Mouse (Mus musculus) liver, embryonic 12.5 days (tissue): Measurements from ENCODE around the gene Abi2. TPM values are rescaled to one million over a fixed set of nuclear protein-coding genes. Genes with fewer than 3 reads are reported as not detected.

Experiments
- ATAC-seq: fragments of 200-750 bp; cut with Nextera tagmentation; 2 replicates; pipeline ENCODE4 v1.8.0; 2017; ENCODE audit warnings: moderate number of reproducible peaks, mild to moderate bottlenecking, moderate library complexity
- H3K27ac ChIP-seq: fragments of 300-500 bp; sonication (generic); 2 replicates; pipeline ENCODE4 v1.5.1; 2016; ENCODE audit warnings: mild to moderate bottlenecking
- H3K27me3 ChIP-seq: fragments of 300-500 bp; sonication (generic); replicated peaks from 2 replicates; pipeline ENCODE4 v1.6.1; 2016; ENCODE audit warnings: mild to moderate bottlenecking, moderate library complexity
- H3K36me3 ChIP-seq: fragments of 300-500 bp; sonication (generic); 2 replicates; pipeline ENCODE4 v1.6.1; 2016; ENCODE audit warnings: mild to moderate bottlenecking, moderate library complexity
- H3K4me1 ChIP-seq: fragments of 300-500 bp; sonication (generic); 2 replicates; pipeline ENCODE4 v1.6.1; 2016
- H3K4me2 ChIP-seq: fragments of 300-500 bp; sonication (generic); 2 replicates; pipeline ENCODE4 v1.6.1; 2016; ENCODE audit warnings: mild to moderate bottlenecking, moderate library complexity
- H3K4me3 ChIP-seq: fragments of 300-500 bp; sonication (generic); 2 replicates; pipeline ENCODE4 v1.5.1; 2016; ENCODE audit warnings: mild to moderate bottlenecking, moderate library complexity
- H3K9ac ChIP-seq: fragments of 300-500 bp; sonication (generic); 2 replicates; pipeline ENCODE4 v1.6.1; 2016; ENCODE audit warnings: mild to moderate bottlenecking, moderate library complexity
- H3K9me3 ChIP-seq: fragments of 300-500 bp; sonication (generic); replicated peaks from 2 replicates; pipeline ENCODE4 v1.6.1; 2016; ENCODE audit warnings: mild to moderate bottlenecking, moderate library complexity
- WGBS: fragments of 180-500 bp; shearing (Covaris S2); methylation state at CpG from one replicate; pipeline ENCODE4 v1.1.7; 2016; ENCODE audit not compliant: insufficient replicate concordance; 5-methylcytosine and 5-hydroxymethylcytosine counted together
- polyA plus RNA-seq: library from polyadenylated mRNA; unstranded; fragments of >200 nt; fragmentation: Nextera tagmentation; extraction: Ambion mirVana; gene quantifications from 2 replicates; pipeline ENCODE4 v1.2.1, GENCODE M21; 2016

Abi2 gene
- polyA plus RNA-seq, 1 experiment from 2014 or later: 8.5 TPM

GRCm38 (mm10) chr1:60492404-60492803 is 83.0 kb downstream of the Abi2 start:
- no peak overlapping the region for H3K4me2 ChIP-seq
- H3K9ac ChIP-seq: no peak overlapping the region
- H3K36me3 ChIP-seq: peaks cover 54% of the 10 kb centered on the region
- H3K9me3 ChIP-seq: no peaks in the 10 kb centered on the region
- no peak overlapping the region for H3K27ac ChIP-seq
- 0 out of 2 replicates have a peak, but pooled peaks have one; percentile 51 for ATAC-seq
- H3K27me3 ChIP-seq: no peaks in the 10 kb centered on the region
- H3K4me1 ChIP-seq: no peaks in the 10 kb centered on the region
- no peak overlapping the region for H3K4me3 ChIP-seq
- WGBS: 81% methylated on average over 5 of the region's 5 CpGs

- no peaks in the 10 kb centered on the region for H3K4me1 ChIP-seq
- H3K27ac ChIP-seq: no peak overlapping the region
- no peak overlapping the region for H3K9ac ChIP-seq
- ATAC-seq: no peak
- H3K4me3 ChIP-seq: no peak overlapping the region
- H3K4me2 ChIP-seq: no peak overlapping the region
- peaks cover 51% of the 10 kb centered on the region for H3K36me3 ChIP-seq
- WGBS: 83% methylated on average over 6 of the region's 6 CpGs
- no peaks in the 10 kb centered on the region for H3K9me3 ChIP-seq
- no peaks in the 10 kb centered on the region for H3K27me3 ChIP-seq
Measured at GRCm38 (mm10) chr1:60493421-60493820, 84.0 kb downstream of the Abi2 start.

GRCm38 (mm10) chr1:60503456-60503855 is 94.0 kb downstream of the Abi2 start:
- H3K9me3 ChIP-seq: no peaks in the 10 kb centered on the region
- H3K27me3 ChIP-seq: no peaks in the 10 kb centered on the region
- no peak overlapping the region for H3K9ac ChIP-seq
- 50% methylated on average over 5 of the region's 5 CpGs for WGBS
- no peak for ATAC-seq
- no peak overlapping the region for H3K27ac ChIP-seq
- H3K4me3 ChIP-seq: no peak overlapping the region
- no peak overlapping the region for H3K4me2 ChIP-seq
- no peaks in the 10 kb centered on the region for H3K4me1 ChIP-seq
- H3K36me3 ChIP-seq: peaks cover 23% of the 10 kb centered on the region

- Histone ChIP-seq H3K4me3 (no peak overlapping the region), H3K9ac (no peak overlapping the region), H3K9me3 (no peaks in the 10 kb centered on the region), H3K27ac (no peak overlapping the region), H3K4me2 (no peak overlapping the region), H3K4me1 (peaks cover 8% of the 10 kb centered on the region), H3K36me3 (peaks cover 5% of the 10 kb centered on the region; the same call in 1 of the 2 replicates), H3K27me3 (no peaks in the 10 kb centered on the region)
- 58% methylated on average over 2 of the region's 2 CpGs for WGBS
- no peak for ATAC-seq
Measured at GRCm38 (mm10) chr1:60510584-60510983, 101.2 kb downstream of the Abi2 start.

GRCm38 (mm10) chr1:60530107-60530506 is 120.7 kb downstream of the Abi2 start:
- no peaks in the 10 kb centered on the region for H3K9me3 ChIP-seq
- 76% methylated on average over 6 of the region's 6 CpGs for WGBS
- H3K27ac ChIP-seq: no peak overlapping the region
- H3K4me3 ChIP-seq: no peak overlapping the region
- H3K36me3 ChIP-seq: peaks cover 39% of the 10 kb centered on the region
- no peak for ATAC-seq
- no peaks in the 10 kb centered on the region for H3K27me3 ChIP-seq
- H3K4me1 ChIP-seq: no peaks in the 10 kb centered on the region
- no peak overlapping the region for H3K4me2 ChIP-seq
- H3K9ac ChIP-seq: no peak overlapping the region

GRCm38 (mm10) chr1:60530636-60531035 is 121.2 kb downstream of the Abi2 start:
- no peak for ATAC-seq
- whole genome bisulfite sequencing: 29% methylated on average over 2 of the region's 2 CpGs

More at GRCm38 (mm10) chr1:60530636-60531035, 121.2 kb downstream of the Abi2 start:
- Histone ChIP-seq H3K36me3 (peaks cover 34% of the 10 kb centered on the region), H3K4me3 (no peak overlapping the region), H3K27me3 (no peaks in the 10 kb centered on the region), H3K27ac (no peak overlapping the region), H3K9me3 (no peaks in the 10 kb centered on the region), H3K4me2 (no peak overlapping the region), H3K9ac (no peak overlapping the region), H3K4me1 (no peaks in the 10 kb centered on the region)

Other genes starting within 250 kb of the Abi2 start
- gene Nbeal1, start 229.0 kb upstream of the Abi2 start, polyA plus RNA-seq: 2.5 and 2.7 TPM in 2 replicates
- 22.4 and 23.7 TPM in 2 replicates for gene Cyp20a1, start 66.3 kb upstream of the Abi2 start, polyA plus RNA-seq
- gene Raph1, start 157.5 kb downstream of the Abi2 start, polyA plus RNA-seq: 50.7 and 51.3 TPM in 2 replicates